Mouse (Mus musculus) kidney, adult 2 months (tissue): ENCODE data around the gene Itpk1.

ENCODE experiments used
- CTCF ChIP-seq: fragments of 200-500 bp; conservative IDR thresholded peaks from 2 replicates; pipeline ENCODE4 v1.5.1; 2011; ENCODE audit warnings: low read depth, mild to moderate bottlenecking, control low read depth, low read length, moderate library complexity, mixed read lengths; ENCODE audit not compliant: insufficient read depth, insufficient read length
- POLR2A ChIP-seq: fragments of 200-500 bp; IDR thresholded peaks from one replicate; pipeline ENCODE4 v1.6.1; 2011; ENCODE audit warnings: low read depth, low read length, control low read depth

DNA sequence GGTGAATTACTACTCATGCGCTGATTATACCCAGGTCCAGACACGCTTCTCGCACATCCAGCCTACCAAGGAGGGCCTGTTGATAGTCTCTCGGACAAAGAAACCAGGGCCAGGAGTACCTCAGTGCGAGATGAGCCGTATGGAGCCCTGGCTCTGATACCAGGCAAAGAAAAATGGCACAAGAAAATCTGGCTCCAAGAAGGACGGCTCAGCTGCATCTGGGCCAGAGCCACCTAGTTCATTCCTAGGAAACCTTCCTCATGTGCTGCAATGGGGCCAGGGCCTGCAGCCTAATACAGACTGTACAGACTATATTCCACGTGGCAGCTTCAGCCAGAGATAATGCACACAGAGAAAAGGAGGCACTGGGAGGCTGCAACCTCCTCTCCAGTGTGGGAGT is 93.8 kb downstream of the Itpk1 start:
- TF ChIP-seq POLR2A (no peak), CTCF (no peak)
